Mouse (Mus musculus) brain, embryonic 14.5 days (tissue): ENCODE results near the gene Tmem104.

Experiments
- CTCF ChIP-seq: fragments of 200-500 bp; IDR thresholded peaks from 2 replicates; pipeline ENCODE4 v1.5.1; 2012; ENCODE audit warnings: inconsistent platforms, mild to moderate bottlenecking, moderate library complexity, borderline replicate concordance; ENCODE audit not compliant: insufficient read depth, insufficient read length; ENCODE audit errors: extremely low read depth
- POLR2A ChIP-seq: fragments of 200-500 bp; IDR thresholded peaks from 2 replicates; pipeline ENCODE4 v1.6.1; 2012; ENCODE audit warnings: mild to moderate bottlenecking, inconsistent platforms, borderline replicate concordance; ENCODE audit not compliant: poor library complexity, insufficient read depth, insufficient read length, severe bottlenecking; ENCODE audit errors: extremely low read depth

DNA sequence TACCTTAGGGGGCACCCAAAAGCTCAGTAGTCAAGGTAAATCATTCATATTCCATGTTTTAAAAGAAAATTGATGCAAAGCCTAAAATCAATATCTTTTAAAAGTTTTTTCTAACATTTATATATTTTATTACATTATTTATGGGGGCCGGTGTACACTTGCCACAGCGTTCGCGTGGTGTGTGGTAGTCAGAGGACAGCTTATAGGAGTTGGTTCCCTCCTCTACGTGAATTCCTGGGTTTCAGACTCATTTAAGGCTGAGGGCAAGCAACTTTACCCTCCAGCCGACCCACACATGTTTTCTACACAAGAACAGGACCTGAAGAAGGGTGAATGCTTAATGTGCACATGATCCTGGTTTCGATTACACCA lies 90.3 kb downstream of the Tmem104 start:
- TF ChIP-seq CTCF: no peak
- TF ChIP-seq POLR2A: no peak
